Mouse (Mus musculus): Measurements from ENCODE around the gene Noct. TPM values are rescaled to one million over a fixed set of nuclear protein-coding genes. Genes with fewer than 3 reads are reported as not detected.
"Not testable (repeated sequence)": the region's sequence is repeated elsewhere in the genome, so short reads cannot be mapped to it uniquely, and the experiment has no call there.

Noct gene
- polyA plus RNA-seq, 1 experiment: 18.3 TPM

DNA sequence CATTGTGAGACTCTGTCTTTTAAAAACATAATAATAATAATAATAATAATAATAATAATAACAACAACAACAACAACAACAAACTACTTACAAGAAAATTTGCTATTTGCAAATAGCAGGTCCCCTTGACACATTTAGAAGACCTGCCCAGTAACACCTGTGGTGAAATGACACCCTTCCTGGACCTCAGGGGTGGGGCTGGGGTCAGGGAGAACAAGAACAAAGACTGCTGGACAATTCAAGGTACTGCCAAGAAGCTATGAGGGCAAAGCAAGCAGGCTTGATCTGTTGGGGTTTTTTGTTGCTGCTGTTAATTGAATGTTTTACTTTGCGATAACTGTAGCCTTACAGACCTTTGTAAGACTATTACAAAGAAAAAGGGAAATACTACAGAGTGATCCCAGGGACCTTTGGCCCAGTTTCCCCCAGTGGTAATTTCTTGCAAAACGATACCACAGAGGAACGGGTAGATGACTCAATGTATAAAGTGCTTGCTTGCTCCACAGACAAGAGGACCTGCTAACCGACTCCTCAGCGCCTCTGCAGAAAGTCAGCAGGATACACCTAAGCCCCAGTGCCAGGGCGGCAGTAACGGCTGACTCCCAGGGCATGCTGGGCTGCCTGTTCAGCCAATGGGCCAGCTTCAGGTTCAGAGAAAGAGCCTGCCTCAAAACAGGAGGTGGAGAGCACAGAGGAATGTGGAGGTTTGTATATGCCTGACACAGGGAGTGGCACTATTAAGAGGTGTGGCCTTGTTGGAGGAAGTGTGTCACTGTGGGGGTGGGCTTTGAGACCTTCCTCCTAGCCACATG, 14.5 kb upstream of the Noct start:
- TF ChIP-seq CTCF (IDR thresholded peaks at IDR 0.05; ENCODE audit: control insufficient read depth, insufficient read depth, low read length): no peak
- no peak for TF ChIP-seq POLR2A (IDR thresholded peaks at IDR 0.05; ENCODE audit: borderline replicate concordance, control insufficient read depth, low read depth, low read length)
- peak overlapping the region; percentile 99 for H3K27ac ChIP-seq (ENCODE audit: control insufficient read depth, insufficient read depth, low read depth, low read length, poor library complexity)
- H3K4me3 ChIP-seq (replicated peaks; ENCODE audit: control insufficient read depth, low read depth, low read length): peak overlapping the region; percentile 57
- 31% methylated on average over 7 of the region's 7 CpGs for WGBS
- peaks cover 2% of the 10 kb centered on the region; the same call in 1 of the 2 replicates for H3K4me1 ChIP-seq (ENCODE audit: control insufficient read depth, insufficient read depth, low read length)

DNA sequence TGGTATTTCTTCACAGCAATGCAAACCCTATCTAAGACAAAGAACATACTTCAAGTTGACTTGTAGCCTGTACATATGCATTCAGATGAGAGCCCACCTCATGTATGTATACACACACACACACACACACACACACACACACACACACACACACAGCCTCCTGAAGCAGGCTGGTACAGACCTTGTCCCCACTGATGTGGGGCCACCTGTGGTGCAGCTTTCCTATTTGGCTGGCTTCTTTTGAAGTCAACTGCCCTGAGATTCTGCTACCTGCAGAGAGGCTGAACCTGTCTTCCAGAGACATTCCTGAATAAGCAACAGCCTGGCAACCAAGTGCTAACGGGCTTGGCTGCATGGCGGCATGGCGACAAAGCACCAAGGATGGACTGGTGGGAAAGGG, 13.8 kb upstream of the Noct start:
- Histone ChIP-seq H3K4me3 (replicated peaks; ENCODE audit: control insufficient read depth, low read depth, low read length) (peak overlapping the region; percentile 51), H3K4me1 (ENCODE audit: control insufficient read depth, insufficient read depth, low read length) (peaks cover 2% of the 10 kb centered on the region; the same call in 1 of the 2 replicates), H3K27ac (ENCODE audit: control insufficient read depth, insufficient read depth, low read depth, low read length, poor library complexity) (peak overlapping the region; percentile 99)
- no peak for TF ChIP-seq POLR2A (IDR thresholded peaks at IDR 0.05; ENCODE audit: borderline replicate concordance, control insufficient read depth, low read depth, low read length)
- no peak for TF ChIP-seq CTCF (IDR thresholded peaks at IDR 0.05; ENCODE audit: control insufficient read depth, insufficient read depth, low read length)
- 86% methylated on average over 3 of the region's 3 CpGs for WGBS

DNA sequence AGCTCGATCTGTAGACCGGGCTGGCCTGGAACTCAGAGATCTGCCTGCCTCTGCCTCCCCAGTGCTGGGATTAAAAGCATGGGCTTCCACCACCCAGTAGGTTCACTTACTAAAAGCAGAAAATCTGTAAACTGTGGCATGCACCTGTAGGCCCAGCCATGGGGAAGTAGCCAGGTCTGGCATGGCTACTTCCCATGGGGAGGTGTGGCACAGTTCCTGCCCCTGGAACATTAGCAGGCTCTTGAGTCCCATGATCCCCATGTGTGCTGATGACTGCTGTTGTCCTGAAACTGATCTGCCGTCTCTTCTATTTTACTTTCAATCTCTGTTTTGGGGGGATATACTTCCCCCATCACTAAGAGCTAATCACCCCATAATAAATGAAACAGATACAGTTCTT, 11.1 kb upstream of the Noct start:
- Histone ChIP-seq H3K4me1 (ENCODE audit: control insufficient read depth, insufficient read depth, low read length) (peaks cover 2% of the 10 kb centered on the region; the same call in 1 of the 2 replicates), H3K4me3 (replicated peaks; ENCODE audit: control insufficient read depth, low read depth, low read length) (no peak overlapping the region), H3K27ac (ENCODE audit: control insufficient read depth, insufficient read depth, low read depth, low read length, poor library complexity) (no peak overlapping the region)
- WGBS: 87% methylated on average over 3 of the region's 3 CpGs
- TF ChIP-seq CTCF (IDR thresholded peaks at IDR 0.05; ENCODE audit: control insufficient read depth, insufficient read depth, low read length): no peak
- TF ChIP-seq POLR2A (IDR thresholded peaks at IDR 0.05; ENCODE audit: borderline replicate concordance, control insufficient read depth, low read depth, low read length): no peak

DNA sequence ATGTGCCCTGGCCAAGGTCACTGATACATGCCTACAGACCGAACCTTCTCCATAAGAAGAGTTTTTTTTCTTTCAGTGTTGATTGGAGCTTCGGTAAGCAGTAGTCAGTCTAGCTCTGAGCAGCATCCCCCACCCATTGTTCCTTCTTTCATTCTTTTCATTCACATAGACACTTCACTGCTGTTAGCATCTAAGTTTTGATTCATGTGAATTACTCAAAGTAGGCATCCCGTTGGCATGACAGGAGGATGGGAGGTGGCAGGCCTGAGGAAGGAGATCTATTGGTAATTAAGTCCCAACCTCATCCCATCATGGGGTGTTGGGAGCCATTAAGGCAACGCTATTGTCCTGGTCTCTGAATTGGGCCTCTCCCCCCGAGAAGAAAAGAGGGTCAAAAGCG, 8.6 kb upstream of the Noct start:
- 73% methylated on average over 6 of the region's 6 CpGs for WGBS
- H3K4me1 ChIP-seq (ENCODE audit: control insufficient read depth, insufficient read depth, low read length): peaks cover 2% of the 10 kb centered on the region; the same call in 1 of the 2 replicates
- peak overlapping the region; percentile 65 for H3K27ac ChIP-seq (ENCODE audit: control insufficient read depth, insufficient read depth, low read depth, low read length, poor library complexity)
- H3K4me3 ChIP-seq (replicated peaks; ENCODE audit: control insufficient read depth, low read depth, low read length): no peak overlapping the region
- no peak for TF ChIP-seq POLR2A (IDR thresholded peaks at IDR 0.05; ENCODE audit: borderline replicate concordance, control insufficient read depth, low read depth, low read length)

DNA sequence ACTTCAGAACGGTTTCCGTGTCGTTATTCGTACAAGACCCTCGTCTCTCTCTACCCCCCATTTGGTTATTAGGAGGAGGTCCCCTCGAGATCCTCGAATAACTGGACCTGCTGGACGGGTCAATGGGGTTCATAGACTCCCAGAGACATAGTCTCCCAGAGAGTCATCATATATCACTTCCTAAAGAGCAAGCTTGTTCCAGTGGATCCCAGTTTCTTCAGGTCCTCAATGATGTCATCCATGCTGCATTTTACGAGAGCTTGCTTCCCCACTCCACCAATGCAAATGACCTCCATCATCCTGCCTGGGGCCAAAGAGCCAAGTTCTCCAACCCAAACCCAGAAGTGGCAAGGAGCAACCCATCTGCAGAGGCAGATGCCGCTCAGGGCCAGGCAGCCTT, 7.9 kb upstream of the Noct start:
- H3K4me3 ChIP-seq (replicated peaks; ENCODE audit: control insufficient read depth, low read depth, low read length); H3K27ac ChIP-seq (ENCODE audit: control insufficient read depth, insufficient read depth, low read depth, low read length, poor library complexity); H3K4me1 ChIP-seq (ENCODE audit: control insufficient read depth, insufficient read depth, low read length): not testable (repeated sequence)
- 78% methylated on average over 9 of the region's 10 CpGs for WGBS

DNA sequence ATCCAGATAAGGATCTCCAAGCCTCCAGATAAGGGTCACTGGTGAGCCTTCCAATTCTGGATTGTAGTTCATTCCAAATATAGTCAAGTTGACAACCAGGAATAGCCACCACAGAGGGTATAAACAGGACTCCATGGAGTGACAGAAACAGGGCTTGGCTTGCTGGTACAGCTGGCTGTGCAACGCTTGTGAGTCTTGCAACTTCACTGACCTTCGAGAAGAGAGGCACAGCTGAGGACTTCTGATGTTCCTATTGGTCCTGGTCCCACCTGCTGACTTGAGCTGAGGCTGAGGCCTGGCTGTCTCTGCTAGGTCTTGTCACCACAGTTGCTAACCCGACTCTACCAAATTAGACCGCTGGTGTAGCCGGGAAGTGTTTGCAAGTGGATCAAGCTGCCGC, 5.9 kb upstream of the Noct start:
- H3K27ac ChIP-seq (ENCODE audit: control insufficient read depth, insufficient read depth, low read depth, low read length, poor library complexity); H3K4me3 ChIP-seq (replicated peaks; ENCODE audit: control insufficient read depth, low read depth, low read length); H3K4me1 ChIP-seq (ENCODE audit: control insufficient read depth, insufficient read depth, low read length): not testable (repeated sequence)
- WGBS: 82% methylated on average over 6 of the region's 6 CpGs

DNA sequence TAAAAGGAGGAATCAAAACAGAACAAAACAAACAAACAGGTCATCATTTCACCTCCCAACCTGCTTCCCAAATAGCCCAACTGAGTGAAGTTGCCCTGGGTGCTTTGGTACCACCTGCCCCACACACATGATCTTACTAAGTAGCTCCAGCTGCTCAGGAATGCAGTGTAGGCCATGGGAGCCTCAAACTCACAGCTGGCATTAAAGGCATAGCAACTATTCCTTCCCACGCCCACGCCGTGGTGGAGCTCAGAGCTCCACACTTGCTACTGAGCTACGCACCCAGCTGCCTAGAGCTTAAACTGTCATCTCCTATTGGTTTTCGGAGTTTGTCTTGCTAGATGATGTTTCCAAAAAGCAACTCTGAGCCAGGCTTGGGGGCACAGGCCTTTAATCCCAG, 5.0 kb upstream of the Noct start:
- Histone ChIP-seq H3K4me1 (ENCODE audit: control insufficient read depth, insufficient read depth, low read length) (no peaks in the 10 kb centered on the region; the same call in 1 of the 2 replicates), H3K4me3 (replicated peaks; ENCODE audit: control insufficient read depth, low read depth, low read length) (no peak overlapping the region), H3K27ac (ENCODE audit: control insufficient read depth, insufficient read depth, low read depth, low read length, poor library complexity) (no peak overlapping the region)
- TF ChIP-seq CTCF (IDR thresholded peaks at IDR 0.05; ENCODE audit: control insufficient read depth, insufficient read depth, low read length): no peak
- TF ChIP-seq POLR2A (IDR thresholded peaks at IDR 0.05; ENCODE audit: borderline replicate concordance, control insufficient read depth, low read depth, low read length): no peak
- WGBS: 84% methylated on average over 5 of the region's 5 CpGs

DNA sequence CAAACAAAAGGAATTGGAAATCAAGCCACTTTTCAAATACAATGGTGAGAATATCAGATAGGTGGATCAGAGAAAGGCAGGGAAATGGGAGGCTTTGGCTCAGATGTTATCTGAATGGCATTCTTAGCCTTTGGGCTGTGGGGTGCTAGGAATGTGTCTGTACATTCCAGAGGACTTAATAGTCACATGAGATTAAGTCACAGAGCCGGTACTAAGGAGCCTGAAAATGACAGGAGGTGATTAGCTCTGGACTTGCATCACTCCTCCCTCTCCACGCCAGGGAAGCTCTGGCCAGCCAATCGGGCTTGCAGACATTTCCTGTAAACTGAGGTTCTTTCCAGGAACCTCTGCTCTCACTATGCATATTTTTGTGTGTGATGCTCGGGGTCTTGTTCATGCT, 3.4 kb upstream of the Noct start:
- 40% methylated on average over 4 of the region's 4 CpGs for WGBS
- Histone ChIP-seq H3K4me1 (ENCODE audit: control insufficient read depth, insufficient read depth, low read length) (no peaks in the 10 kb centered on the region; the same call in 1 of the 2 replicates), H3K27ac (ENCODE audit: control insufficient read depth, insufficient read depth, low read depth, low read length, poor library complexity) (no peak overlapping the region), H3K4me3 (replicated peaks; ENCODE audit: control insufficient read depth, low read depth, low read length) (no peak overlapping the region)
- TF ChIP-seq POLR2A (IDR thresholded peaks at IDR 0.05; ENCODE audit: borderline replicate concordance, control insufficient read depth, low read depth, low read length) (no peak), CTCF (IDR thresholded peaks at IDR 0.05; ENCODE audit: control insufficient read depth, insufficient read depth, low read length) (no peak)

DNA sequence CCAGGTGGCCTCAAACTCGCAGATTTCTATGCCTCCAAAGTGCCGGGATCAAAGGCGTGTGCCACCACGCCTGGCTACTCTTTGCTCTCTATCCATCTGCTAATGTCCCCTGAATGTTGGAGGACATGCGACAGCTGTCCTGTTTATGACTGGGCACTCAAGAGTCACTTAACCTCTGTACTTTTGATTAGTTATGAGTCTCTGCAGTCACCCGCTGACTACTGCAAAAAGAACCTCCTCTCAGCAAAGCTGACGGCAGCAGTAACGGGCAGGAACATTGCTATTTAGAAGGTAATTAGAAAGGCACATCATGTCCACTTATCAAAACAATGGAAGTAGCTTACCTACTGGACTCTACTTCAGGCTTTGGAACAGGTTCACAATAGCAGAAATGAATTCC, 2.4 kb upstream of the Noct start:
- no peaks in the 10 kb centered on the region; the same call in none of the 2 replicates for H3K4me1 ChIP-seq (ENCODE audit: control insufficient read depth, insufficient read depth, low read length)
- TF ChIP-seq POLR2A (IDR thresholded peaks at IDR 0.05; ENCODE audit: borderline replicate concordance, control insufficient read depth, low read depth, low read length): no peak
- TF ChIP-seq CTCF (IDR thresholded peaks at IDR 0.05; ENCODE audit: control insufficient read depth, insufficient read depth, low read length): no peak
- WGBS: 85% methylated on average over 8 of the region's 8 CpGs
- no peak overlapping the region for H3K4me3 ChIP-seq (replicated peaks; ENCODE audit: control insufficient read depth, low read depth, low read length)
- no peak overlapping the region for H3K27ac ChIP-seq (ENCODE audit: control insufficient read depth, insufficient read depth, low read depth, low read length, poor library complexity)

Data from bone marrow, adult 2 months (tissue).